Mouse (Mus musculus): ENCODE data around the gene Ppfia1. TPM values are rescaled to one million over a fixed set of nuclear protein-coding genes. Genes with fewer than 3 reads are reported as not detected.

Gene Ppfia1
- polyA plus RNA-seq (2012; rRNA removed; ENCODE audit: low replicate concordance): 16.2 and 29.7 TPM in 2 replicates

DNA sequence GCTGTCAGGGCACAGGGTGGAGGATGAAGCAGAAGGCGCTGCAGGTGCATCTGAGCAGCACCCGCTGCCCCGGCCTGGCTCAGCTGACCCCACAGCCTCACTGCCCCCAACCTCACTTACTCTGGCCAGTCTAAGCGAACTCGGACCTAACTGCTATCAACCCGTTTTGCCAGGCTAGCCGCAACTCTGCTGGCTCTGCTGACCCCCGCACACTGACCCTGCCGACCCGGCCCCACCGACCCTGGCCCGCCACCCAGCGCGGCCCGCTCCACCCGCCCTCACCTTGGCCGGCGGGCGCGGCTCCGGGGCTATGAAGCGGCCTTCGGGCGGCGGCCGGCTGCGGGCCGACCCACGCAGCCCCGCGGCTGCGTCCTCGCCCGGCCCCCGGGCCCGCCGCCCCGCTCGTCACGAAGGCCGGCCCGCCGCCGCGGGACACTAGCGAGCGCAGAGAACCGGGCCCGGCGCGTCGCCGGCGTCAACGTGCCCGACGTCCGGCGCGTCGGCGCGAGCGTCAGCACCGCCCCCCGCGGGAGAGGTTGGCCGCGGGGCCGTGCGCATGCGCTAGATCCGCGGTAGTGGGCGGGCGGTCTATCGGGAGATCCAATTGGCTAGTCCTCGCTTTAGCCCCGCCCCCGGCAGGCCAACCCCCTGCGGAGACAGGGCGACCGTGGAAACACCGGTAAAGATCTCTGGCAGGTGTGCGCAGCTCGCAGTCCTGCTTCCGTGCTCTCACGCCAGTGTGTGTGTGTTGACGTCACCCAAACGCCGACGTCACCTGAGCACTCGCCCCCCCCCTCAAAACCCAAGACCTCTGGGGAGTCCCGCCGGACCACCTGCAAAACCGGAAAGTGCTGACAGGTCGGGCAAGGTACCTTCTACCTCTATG lies at the start of gene Ppfia1:
Gene Ppfia1 (minus strand): TSS at position 493 of the 886 bp plus-strand sequence.

DNA sequence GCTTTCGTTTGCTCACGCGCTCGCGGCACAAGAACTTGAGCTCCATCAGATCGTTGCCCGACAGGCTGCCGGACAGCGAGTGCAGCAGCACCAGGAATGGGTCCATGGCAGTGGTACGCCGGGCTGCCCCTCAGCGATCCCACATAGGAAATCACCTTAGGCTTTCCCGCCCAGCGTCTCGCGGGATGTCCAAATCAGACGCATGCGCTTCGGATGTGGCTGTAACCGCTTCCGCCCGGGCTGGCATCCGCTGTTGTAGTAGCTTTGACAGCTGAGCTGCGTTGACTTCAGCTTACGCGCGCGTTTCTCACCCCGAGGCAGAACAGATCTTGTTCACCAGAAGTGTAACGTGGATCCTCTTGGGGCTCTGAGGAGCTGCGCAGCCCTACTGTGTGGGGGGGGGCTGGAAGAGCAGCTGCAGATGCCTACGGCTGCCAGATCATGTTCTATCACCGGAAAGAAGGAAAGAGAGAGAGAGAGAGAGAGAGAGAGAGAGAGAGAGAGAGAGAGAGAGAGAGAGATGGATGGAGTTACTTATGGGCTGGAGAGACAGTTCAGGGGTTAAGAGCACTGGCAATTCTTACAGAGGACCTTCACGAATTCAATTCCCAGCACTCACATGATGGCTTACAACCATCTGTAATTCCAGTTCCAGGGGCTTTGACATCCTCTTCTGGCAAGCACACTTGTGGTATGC lies 28.9 kb upstream of the Ppfia1 start, which contains the start of gene Fadd:
Gene Fadd (minus strand): TSS at position 180 of the 697 bp plus-strand sequence.

DNA sequence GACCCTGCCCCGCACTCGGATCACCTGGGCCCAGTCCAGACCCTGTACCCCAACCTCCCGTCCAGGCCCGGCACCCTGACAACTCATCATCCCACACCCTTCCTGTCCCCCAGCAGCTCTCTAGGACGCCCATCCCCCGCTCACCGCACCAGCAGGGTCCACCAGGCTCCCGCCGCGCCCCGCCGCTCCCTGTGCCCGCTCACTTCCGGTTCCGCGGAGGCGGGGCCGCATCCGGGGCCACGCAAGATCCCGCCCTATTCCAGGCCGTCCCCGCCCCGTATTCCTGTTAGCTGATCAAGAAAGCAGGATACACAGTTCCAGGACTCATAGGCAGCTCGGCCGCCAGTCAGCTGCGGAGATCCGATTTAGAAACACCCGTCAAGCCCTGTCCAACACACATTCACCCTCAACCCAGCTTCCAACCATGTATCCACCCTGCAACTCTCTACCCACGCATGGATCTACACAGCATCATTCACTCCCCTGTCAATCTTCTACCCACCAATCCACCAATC lies 82.9 kb downstream of the Ppfia1 start, which contains the start of gene Cttn:
Gene Cttn (minus strand): TSS at position 465 of the 515 bp plus-strand sequence.

Other genes with a start within 250 kb of the Ppfia1 start
- 59.4 and 92.3 TPM in 2 replicates for gene Cttn, start 82.7 kb downstream of the Ppfia1 start, polyA plus RNA-seq (2012; rRNA removed; ENCODE audit: low replicate concordance)
- gene Fadd, start 28.7 kb upstream of the Ppfia1 start, polyA plus RNA-seq (2012; rRNA removed; ENCODE audit: low replicate concordance): 10.7 and 12.6 TPM in 2 replicates
- gene Ano1, start 198.2 kb upstream of the Ppfia1 start, polyA plus RNA-seq (2012; rRNA removed; ENCODE audit: low replicate concordance): 4.2 and 32.4 TPM in 2 replicates

Data from duodenum, adult 2 months (tissue).